Mouse (Mus musculus) hindbrain, embryonic 16.5 days (tissue): ENCODE data around the gene Nlk. TPM values are rescaled to one million over a fixed set of nuclear protein-coding genes. Genes with fewer than 3 reads are reported as not detected.
A peak's percentile ranks its signal among the peaks of the same experiment; 100 is the strongest.
"Not testable (repeated sequence)": the region's sequence is repeated elsewhere in the genome, so short reads cannot be mapped to it uniquely, and the experiment has no call there.

ENCODE experiments used
- ATAC-seq: fragments of 200-750 bp; cut with Nextera tagmentation; 2 replicates; pipeline ENCODE4 v1.8.0; 2017; ENCODE audit warnings: moderate TSS enrichment, moderate library complexity
- H3K27ac ChIP-seq: fragments of 300-500 bp; sonication (generic); 2 replicates; pipeline ENCODE4 v1.5.1; 2014; ENCODE audit warnings: low read depth, mild to moderate bottlenecking, control low read depth, low read length, moderate library complexity
- H3K27me3 ChIP-seq: fragments of 300-500 bp; sonication (generic); replicated peaks from 2 replicates; pipeline ENCODE4 v1.6.1; 2014; ENCODE audit warnings: low read length; ENCODE audit not compliant: control insufficient read depth, insufficient read depth
- H3K36me3 ChIP-seq: fragments of 300-500 bp; sonication (generic); 2 replicates; pipeline ENCODE4 v1.6.1; 2014; ENCODE audit warnings: mild to moderate bottlenecking, low read length, moderate library complexity, mixed read lengths; ENCODE audit not compliant: control insufficient read depth, insufficient read depth
- H3K4me1 ChIP-seq: fragments of 300-500 bp; sonication (generic); 2 replicates; pipeline ENCODE4 v1.6.1; 2014; ENCODE audit warnings: low read depth, low read length; ENCODE audit not compliant: control insufficient read depth, insufficient read depth
- H3K4me2 ChIP-seq: fragments of 300-500 bp; sonication (generic); 2 replicates; pipeline ENCODE4 v1.6.1; 2014; ENCODE audit warnings: mild to moderate bottlenecking, low read length, control low read depth, moderate library complexity
- H3K4me3 ChIP-seq: fragments of 300-500 bp; sonication (generic); 2 replicates; pipeline ENCODE4 v1.5.1; 2014; ENCODE audit warnings: mild to moderate bottlenecking, low read length, control low read depth, moderate library complexity
- H3K9ac ChIP-seq: fragments of 300-500 bp; sonication (generic); 2 replicates; pipeline ENCODE4 v1.6.1; 2014; ENCODE audit warnings: low read depth, mild to moderate bottlenecking, control low read depth, low read length, moderate library complexity
- H3K9me3 ChIP-seq: fragments of 300-500 bp; sonication (generic); 2 replicates; pipeline ENCODE4 v1.6.1; 2014; ENCODE audit warnings: mild to moderate bottlenecking, low read length, moderate library complexity; ENCODE audit not compliant: control insufficient read depth
- WGBS: fragments of 180-500 bp; shearing (Covaris S2); extraction: QIAGEN DNeasy Blood & Tissue Kit; methylation state at CpG from one replicate; pipeline ENCODE4 v1.1.7; 2014; 5-methylcytosine and 5-hydroxymethylcytosine counted together
- polyA plus RNA-seq: library from polyadenylated mRNA; unstranded; fragments of >200 nt; fragmentation: Nextera tagmentation; extraction: Ambion mirVana; gene quantifications from 2 replicates; pipeline ENCODE4 v1.2.1, GENCODE M21; 2015

Nlk gene
- polyA plus RNA-seq, 1 experiment from 2014 or later: 19.4 TPM

DNA sequence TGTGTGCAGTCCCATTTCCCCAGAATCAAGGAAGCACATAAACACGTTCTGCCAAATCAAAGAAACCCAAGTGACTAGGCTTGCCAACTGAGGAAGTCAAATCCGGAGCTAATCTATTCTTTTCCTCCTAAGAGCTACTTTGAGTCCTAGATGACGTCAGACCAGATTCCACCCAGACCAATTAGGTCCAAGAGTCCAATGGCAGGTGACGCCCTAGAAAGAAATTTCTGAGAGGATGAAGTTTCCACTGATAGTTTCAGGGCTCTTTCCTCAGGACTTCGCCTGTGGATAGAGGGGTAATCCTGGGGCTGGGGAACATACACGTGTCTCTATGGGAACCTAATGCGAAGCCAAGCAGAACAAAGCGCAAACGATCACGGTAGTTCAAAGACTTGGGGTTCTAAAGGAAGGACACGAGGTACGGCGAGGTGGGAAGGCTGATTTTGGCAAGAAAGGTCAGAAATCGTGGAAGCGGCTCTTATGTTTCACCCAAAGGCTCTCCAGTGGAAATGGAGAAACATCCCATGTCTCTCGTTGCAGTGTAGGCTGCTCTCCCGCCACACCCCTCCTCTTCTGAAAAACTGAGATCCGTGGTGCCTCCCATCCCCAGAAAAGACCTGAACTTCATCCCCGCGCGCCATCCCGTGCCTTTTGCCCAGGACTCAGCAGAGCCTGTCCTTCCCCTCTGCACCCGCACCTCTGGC, 161.6 kb downstream of the Nlk start:
- Histone ChIP-seq H3K27me3 (no peaks in the 10 kb centered on the region), H3K4me3 (peak overlapping the region; percentile 59), H3K9ac (peak overlapping the region; percentile 81), H3K4me2 (peak overlapping the region; percentile 67), H3K4me1 (peaks cover 26% of the 10 kb centered on the region), H3K36me3 (peaks cover 3% of the 10 kb centered on the region), H3K27ac (peak overlapping the region; percentile 89), H3K9me3 (no peaks in the 10 kb centered on the region)
- WGBS: under 1% methylated on average over 23 of the region's 23 CpGs
- 0 out of 2 replicates have a peak, but pooled peaks have one; percentile 1 for ATAC-seq

DNA sequence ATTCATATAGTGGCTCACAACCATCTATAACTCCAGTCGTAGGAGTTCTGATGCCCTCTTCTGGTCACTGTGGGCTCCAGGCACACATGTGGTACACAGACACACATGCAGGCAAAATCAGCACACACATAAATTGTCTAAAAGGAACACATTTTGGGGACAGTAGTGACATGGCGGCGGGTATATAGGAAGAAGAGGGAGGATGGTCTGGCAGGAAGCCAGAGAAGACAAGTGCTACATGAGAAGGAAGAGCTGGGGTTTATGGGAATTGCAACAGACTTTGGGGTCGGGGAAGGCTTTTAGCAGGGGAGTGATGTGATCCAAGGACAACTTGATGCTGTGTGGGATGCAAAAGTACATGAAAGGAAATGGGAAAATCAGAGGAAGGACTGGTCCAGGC, 162.7 kb downstream of the Nlk start:
- Histone ChIP-seq H3K36me3 (peaks cover 8% of the 10 kb centered on the region; the same call in 1 of the 2 replicates), H3K27me3 (no peaks in the 10 kb centered on the region), H3K4me1 (peaks cover 26% of the 10 kb centered on the region), H3K9ac (no peak overlapping the region), H3K4me3 (no peak overlapping the region), H3K9me3 (no peaks in the 10 kb centered on the region), H3K4me2 (peak overlapping the region; percentile 67), H3K27ac (no peak overlapping the region)
- no peak for ATAC-seq
- WGBS: 90% methylated on average over 4 of the region's 4 CpGs

DNA sequence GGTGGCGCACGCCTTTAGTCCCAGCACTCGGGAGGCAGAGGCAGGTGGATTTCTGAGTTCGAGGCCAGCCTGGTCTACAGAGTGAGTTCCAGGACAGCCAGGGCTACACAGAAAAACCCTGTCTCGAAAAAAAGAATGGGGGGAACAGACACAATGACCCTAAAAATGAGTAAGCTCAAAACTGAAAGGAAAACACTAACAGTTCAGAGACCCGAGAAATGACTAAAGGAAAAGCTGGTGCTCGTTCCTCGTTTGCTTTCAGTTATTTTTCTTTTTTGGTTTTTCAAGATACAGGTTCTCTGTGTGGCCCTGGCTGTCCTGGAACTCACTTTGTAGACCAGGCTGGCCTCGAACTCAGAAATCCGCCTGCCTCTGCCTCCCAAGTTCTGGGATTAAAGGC, 165.7 kb downstream of the Nlk start:
- not testable (repeated sequence) for H3K4me2 ChIP-seq, ATAC-seq, H3K27me3 ChIP-seq, H3K9me3 ChIP-seq, H3K27ac ChIP-seq, H3K9ac ChIP-seq, H3K4me3 ChIP-seq
- peaks cover 29% of the 10 kb centered on the region for H3K36me3 ChIP-seq
- 93% methylated on average over 10 of the region's 10 CpGs for WGBS
- H3K4me1 ChIP-seq: peaks cover 15% of the 10 kb centered on the region

DNA sequence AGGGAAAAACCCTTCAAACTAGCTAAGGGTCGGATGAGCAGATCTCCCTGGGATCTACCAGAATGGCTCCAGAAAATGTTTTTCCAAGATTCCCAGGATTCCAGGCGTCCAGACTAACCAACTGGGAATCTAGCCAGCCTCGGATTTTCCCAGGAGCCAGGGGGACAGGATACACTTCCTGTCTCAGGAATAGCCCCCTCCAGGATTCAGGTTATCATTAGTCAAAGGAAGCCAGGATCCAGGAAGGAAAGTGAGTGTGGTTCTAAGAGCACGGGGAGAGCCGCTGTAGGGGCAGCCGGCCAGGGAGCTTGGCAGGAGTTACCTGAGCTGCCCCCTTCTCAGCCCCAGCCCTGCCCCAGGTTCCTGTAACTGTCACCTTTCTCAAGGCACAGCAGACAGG, 166.1 kb downstream of the Nlk start:
- 77% methylated on average over 6 of the region's 6 CpGs for WGBS

DNA sequence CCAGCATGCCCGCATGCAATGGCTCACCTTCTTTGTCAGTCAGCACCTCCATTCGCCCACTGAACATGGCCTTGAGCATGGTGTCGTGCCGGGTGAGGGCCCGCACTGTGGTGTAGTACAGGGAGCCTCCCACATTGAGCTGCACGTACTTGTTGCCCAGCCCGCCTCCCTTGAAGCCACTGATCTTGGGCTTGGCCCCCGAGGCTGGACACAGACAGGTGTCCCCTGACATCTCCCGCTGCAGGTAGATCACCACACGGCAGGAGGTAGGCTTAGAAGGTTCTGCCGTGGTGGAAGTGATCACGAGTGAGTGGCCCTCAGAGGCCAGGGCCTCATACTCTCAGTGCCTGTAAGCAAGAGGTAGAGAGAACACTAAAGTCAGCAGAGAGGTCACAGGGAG, 167.2 kb downstream of the Nlk start:
- 94% methylated on average over 12 of the region's 12 CpGs for WGBS
- peaks cover 43% of the 10 kb centered on the region for H3K36me3 ChIP-seq

More for the DNA sequence above, 166.1 kb downstream of the Nlk start:
- peaks cover 15% of the 10 kb centered on the region for H3K4me1 ChIP-seq
- H3K27ac ChIP-seq: peak overlapping the region; percentile 39; the same call in 1 of the 2 replicates
- H3K4me3 ChIP-seq: no peak overlapping the region
- H3K36me3 ChIP-seq: peaks cover 33% of the 10 kb centered on the region
- no peak for ATAC-seq
- H3K9me3 ChIP-seq: no peaks in the 10 kb centered on the region
- no peak overlapping the region for H3K4me2 ChIP-seq
- no peaks in the 10 kb centered on the region for H3K27me3 ChIP-seq
- H3K9ac ChIP-seq: no peak overlapping the region

DNA sequence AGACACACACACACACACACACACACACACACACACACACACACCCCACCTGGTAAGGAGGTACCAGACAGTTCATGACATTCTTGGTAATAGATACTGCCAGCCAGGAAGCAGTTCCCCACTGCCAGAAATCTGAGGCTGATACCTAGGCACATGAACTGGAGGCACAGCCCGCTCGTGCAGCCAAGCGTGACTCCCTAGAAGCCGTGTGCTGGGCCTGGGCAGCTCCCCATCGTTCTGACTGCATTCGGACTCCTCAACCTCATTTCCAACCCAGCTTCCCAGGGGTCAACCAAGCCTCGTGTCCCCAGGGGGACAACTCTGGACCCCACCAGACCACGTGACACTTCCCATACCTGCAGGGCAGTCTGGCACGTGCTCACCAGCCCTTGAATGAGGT, 168.5 kb downstream of the Nlk start:
- Histone ChIP-seq H3K9me3 (no peaks in the 10 kb centered on the region), H3K4me3 (no peak overlapping the region), H3K4me1 (peaks cover 3% of the 10 kb centered on the region; the same call in 1 of the 2 replicates), H3K9ac (no peak overlapping the region), H3K27ac (no peak overlapping the region), H3K27me3 (no peaks in the 10 kb centered on the region), H3K36me3 (peaks cover 49% of the 10 kb centered on the region), H3K4me2 (no peak overlapping the region)
- 82% methylated on average over 9 of the region's 9 CpGs for WGBS
- ATAC-seq: no peak

More for the DNA sequence above, 167.2 kb downstream of the Nlk start:
- H3K4me2 ChIP-seq: no peak overlapping the region
- no peak overlapping the region for H3K4me3 ChIP-seq
- H3K9ac ChIP-seq: no peak overlapping the region
- no peaks in the 10 kb centered on the region for H3K9me3 ChIP-seq
- peaks cover 12% of the 10 kb centered on the region for H3K4me1 ChIP-seq
- no peak overlapping the region for H3K27ac ChIP-seq
- H3K27me3 ChIP-seq: no peaks in the 10 kb centered on the region
- ATAC-seq: no peak

DNA sequence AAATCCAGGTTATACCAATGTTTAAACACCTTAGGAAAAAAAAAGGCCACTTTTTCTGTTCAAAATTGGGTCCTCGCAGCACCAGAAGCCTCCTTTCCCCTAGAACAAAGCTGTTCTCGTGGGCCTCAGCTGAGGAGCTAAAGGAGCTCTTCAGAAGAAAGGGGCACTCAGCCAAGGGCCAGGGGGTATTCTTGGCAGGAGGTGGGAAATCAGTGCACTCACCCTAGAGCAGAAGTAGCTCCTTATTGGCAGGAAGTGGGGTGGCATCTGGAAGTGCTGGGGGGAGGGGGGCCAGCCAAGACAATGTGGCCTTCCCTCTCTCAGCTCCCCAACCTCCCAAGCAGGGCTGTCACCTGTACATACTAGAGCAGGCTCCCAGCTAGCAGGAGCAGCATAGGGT, 172.3 kb downstream of the Nlk start:
- H3K36me3 ChIP-seq: peaks cover 61% of the 10 kb centered on the region
- 62% methylated on average over 2 of the region's 2 CpGs for WGBS
- H3K4me1 ChIP-seq: no peaks in the 10 kb centered on the region; the same call in 1 of the 2 replicates
- no peak for ATAC-seq
- 0 out of 2 replicates have a peak overlapping the region, but pooled peaks have one; percentile 13 for H3K27ac ChIP-seq
- H3K9ac ChIP-seq: no peak overlapping the region
- no peaks in the 10 kb centered on the region for H3K27me3 ChIP-seq
- H3K9me3 ChIP-seq: no peaks in the 10 kb centered on the region
- no peak overlapping the region for H3K4me3 ChIP-seq
- H3K4me2 ChIP-seq: no peak overlapping the region

DNA sequence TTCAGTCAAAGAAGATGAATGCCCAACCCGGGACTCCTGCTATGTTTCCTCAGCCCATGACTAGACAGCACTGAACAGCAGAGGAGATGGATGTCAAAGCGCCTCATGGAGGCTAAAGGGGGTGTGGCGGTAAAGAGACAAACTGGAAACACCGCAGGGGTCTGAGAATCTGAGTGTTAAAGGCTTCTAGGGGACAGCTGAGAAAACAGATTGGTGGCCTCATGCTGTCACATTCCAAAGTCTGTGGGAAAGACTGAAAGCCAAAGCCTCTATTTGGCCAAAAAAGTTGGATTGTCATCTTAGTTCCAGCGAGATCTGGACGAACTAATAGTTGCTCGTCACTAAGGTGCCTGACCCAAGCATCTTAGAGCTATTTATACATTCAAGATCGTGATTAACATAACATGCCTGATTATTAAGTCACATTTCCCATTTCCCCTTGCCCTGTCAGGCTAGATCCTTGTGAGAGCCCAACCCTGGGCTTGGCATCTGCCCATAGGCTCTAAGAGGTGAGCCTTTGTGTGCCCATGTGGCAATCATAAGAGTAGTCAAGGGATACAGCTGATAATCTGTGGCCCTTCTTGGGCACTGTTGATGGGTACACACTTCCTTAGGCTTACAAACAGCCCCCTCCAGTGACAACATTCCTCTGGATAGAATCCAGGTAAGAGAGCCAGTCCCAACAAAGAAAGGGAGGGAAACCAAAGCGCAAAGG, 173.8 kb downstream of the Nlk start:
- H3K27me3 ChIP-seq: no peaks in the 10 kb centered on the region
- no peak overlapping the region for H3K4me2 ChIP-seq
- peaks cover 60% of the 10 kb centered on the region for H3K36me3 ChIP-seq
- H3K4me3 ChIP-seq: no peak overlapping the region
- H3K4me1 ChIP-seq: no peaks in the 10 kb centered on the region; the same call in 1 of the 2 replicates
- no peak overlapping the region for H3K27ac ChIP-seq
- H3K9ac ChIP-seq: no peak overlapping the region
- WGBS: 62% methylated on average over 9 of the region's 9 CpGs
- H3K9me3 ChIP-seq: no peaks in the 10 kb centered on the region
- ATAC-seq: no peak; the same call in 1 of the 2 replicates

DNA sequence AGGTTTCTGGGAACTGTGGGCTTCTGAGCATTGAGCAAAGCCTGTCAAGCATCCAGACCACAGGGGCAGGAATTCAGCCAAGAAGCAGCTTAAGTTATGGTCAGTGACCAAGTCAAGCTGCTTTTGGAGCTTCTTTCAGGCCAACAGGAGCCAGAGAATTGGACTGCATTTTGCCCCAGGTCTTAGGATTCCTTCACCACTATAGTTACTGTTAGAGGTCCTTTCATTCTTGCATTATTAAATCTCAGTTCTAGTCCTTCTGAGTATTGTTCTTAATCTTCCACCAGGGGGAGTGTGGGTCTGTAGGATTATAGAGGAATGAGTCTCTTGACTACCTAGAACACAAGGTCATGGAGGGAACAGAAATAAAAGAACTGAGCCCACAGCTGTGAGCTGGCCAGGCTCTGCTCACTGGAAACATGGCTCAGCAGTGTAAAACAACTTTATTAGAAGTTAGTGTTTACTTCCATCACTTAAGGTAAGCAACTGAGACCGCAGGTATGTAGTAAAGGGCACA, 174.6 kb downstream of the Nlk start:
- Histone ChIP-seq H3K4me3 (no peak overlapping the region), H3K36me3 (peaks cover 60% of the 10 kb centered on the region), H3K4me1 (no peaks in the 10 kb centered on the region; the same call in 1 of the 2 replicates), H3K27me3 (no peaks in the 10 kb centered on the region), H3K4me2 (no peak overlapping the region), H3K9me3 (no peaks in the 10 kb centered on the region), H3K27ac (peak overlapping the region; percentile 0; the same call in 1 of the 2 replicates), H3K9ac (no peak overlapping the region)
- no peak for ATAC-seq
- 94% methylated on average over 1 of the region's 1 CpGs for WGBS
